Mouse (Mus musculus): Measurements from ENCODE around the gene Clic6. TPM values are rescaled to one million over a fixed set of nuclear protein-coding genes. Genes with fewer than 3 reads are reported as not detected.
A peak's percentile ranks its signal among the peaks of the same experiment; 100 is the strongest.

Gene Clic6
- polyA plus RNA-seq, 1 experiment from 2014 or later: 7.1 TPM

DNA sequence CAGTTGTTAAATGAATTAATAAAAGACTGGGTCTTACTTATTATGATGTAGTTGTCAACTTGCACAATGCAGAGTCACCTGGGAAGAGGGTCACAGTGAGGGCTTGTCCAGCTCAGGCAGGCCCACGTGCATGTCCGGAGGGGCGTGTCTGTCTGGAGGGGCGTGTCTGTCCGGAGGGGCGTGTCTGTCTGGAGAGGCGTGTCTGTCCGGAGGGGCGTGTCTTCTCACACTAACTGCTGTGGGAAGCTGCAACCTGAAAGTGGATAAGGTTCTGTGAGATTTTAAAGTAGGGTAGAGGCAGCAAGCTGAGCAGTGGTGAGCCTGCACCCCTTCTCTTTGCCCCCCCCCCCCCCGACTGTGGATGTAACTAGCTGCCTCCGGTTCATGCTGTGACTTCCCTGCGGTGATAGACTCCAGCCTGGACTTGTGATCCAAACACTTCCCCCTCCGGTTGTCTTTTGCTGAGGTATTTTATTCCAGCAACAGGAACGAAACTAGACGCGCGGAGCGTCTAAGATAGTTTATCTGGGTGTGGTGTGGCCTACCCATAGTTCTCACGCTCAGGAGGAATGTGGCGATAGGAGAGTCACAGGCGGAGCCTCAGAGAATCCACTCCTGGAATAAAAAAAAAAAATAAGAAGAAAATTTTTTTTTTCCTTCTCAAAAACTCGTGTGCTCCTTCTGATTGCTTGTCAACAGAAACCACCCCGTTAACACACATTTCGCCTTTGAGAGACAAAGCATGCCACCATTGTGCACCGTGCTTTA lies 10.3 kb upstream of the Clic6 start:
- Histone ChIP-seq H3K4me3 (replicated peaks; ENCODE audit: low read depth, low read length) (no peak overlapping the region), H3K27ac (no peak overlapping the region), H3K9ac (ENCODE audit: low read depth, low read length) (no peak overlapping the region), H3K4me2 (ENCODE audit: low read length) (no peak overlapping the region), H3K27me3 (ENCODE audit: insufficient read depth, low read length) (no peaks in the 10 kb centered on the region), H3K9me3 (replicated peaks; ENCODE audit: low read length) (no peaks in the 10 kb centered on the region), H3K36me3 (ENCODE audit: insufficient read depth, low read length) (no peaks in the 10 kb centered on the region), H3K4me1 (replicated peaks; ENCODE audit: insufficient read depth, low read length) (no peaks in the 10 kb centered on the region)
- no peak for TF ChIP-seq CTCF (IDR thresholded peaks at IDR 0.05; ENCODE audit: low read depth)
- peak; percentile 82 for ATAC-seq (replicated peaks; ENCODE audit: low FRiP score, low read depth)
- 63% methylated on average over 24 of the region's 25 CpGs for WGBS
- peak; percentile 38 for DNase-seq (ENCODE audit: low spot score)

DNA sequence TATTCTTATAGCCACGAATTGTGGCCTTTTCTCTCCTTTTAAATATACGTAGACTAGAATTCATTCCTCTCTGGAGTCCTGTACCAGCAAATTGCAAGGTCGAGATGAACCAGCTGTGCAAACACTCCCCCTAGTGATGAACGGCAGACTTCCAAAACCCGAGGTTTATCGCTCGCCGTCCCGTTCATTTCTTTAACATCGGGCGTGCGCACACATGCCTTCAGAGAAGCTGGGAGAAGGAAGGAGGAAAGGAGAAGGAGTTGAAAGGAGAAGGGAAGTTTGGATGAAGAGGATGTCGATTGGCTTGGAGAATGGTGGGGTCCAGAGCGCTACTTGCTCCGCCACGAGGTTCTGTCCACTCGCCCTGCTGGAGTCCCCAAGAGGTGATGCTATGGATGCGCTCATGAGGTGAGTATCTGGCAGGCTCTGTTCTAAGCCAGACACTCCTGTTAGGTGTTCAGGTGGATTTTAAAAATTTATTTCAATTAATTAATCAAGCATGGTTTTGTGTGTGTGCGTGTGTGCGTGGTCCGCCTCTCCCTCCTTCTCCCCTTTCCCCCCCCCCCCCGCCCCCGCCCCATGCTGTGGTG lies 6.9 kb upstream of the Clic6 start:
- Histone ChIP-seq H3K9me3 (replicated peaks; ENCODE audit: low read length) (no peaks in the 10 kb centered on the region), H3K9ac (ENCODE audit: low read depth, low read length) (no peak overlapping the region), H3K4me2 (ENCODE audit: low read length) (peak overlapping the region; percentile 32; the same call in 1 of the 2 replicates), H3K27ac (no peak overlapping the region), H3K27me3 (ENCODE audit: insufficient read depth, low read length) (no peaks in the 10 kb centered on the region), H3K4me1 (replicated peaks; ENCODE audit: insufficient read depth, low read length) (no peaks in the 10 kb centered on the region), H3K4me3 (replicated peaks; ENCODE audit: low read depth, low read length) (no peak overlapping the region), H3K36me3 (ENCODE audit: insufficient read depth, low read length) (no peaks in the 10 kb centered on the region)
- peak; percentile 85 for DNase-seq (ENCODE audit: low spot score)
- 11% methylated on average over 21 of the region's 23 CpGs for WGBS
- no peak for ATAC-seq (replicated peaks; ENCODE audit: low FRiP score, low read depth)
- TF ChIP-seq CTCF (IDR thresholded peaks at IDR 0.05; ENCODE audit: low read depth): peak; percentile 81

DNA sequence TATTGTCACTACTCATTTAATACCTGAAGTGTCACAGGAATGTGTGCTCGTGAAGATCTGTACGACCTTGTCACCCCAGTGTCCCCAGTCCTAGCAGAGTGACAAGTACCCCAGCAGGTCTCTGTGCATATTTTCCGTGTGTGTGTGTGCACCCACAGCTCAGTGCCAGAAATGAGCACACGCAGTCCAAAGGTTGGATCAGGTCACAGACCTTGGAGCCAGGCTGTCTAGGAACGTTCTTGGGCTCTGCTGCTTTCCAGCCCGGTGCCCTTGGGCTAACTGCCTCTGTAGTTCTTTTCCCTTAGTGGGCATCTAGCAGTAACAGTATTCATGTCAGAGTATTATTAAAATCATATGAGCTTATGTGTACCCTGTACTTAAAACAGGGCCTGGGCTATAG lies 1.6 kb downstream of the Clic6 start:
- Histone ChIP-seq H3K27me3 (ENCODE audit: insufficient read depth, low read length) (no peaks in the 10 kb centered on the region), H3K27ac (no peak overlapping the region), H3K9me3 (replicated peaks; ENCODE audit: low read length) (no peaks in the 10 kb centered on the region), H3K4me1 (replicated peaks; ENCODE audit: insufficient read depth, low read length) (no peaks in the 10 kb centered on the region), H3K4me2 (ENCODE audit: low read length) (no peak overlapping the region), H3K4me3 (replicated peaks; ENCODE audit: low read depth, low read length) (no peak overlapping the region), H3K36me3 (ENCODE audit: insufficient read depth, low read length) (no peaks in the 10 kb centered on the region), H3K9ac (ENCODE audit: low read depth, low read length) (no peak overlapping the region)
- 65% methylated on average over 6 of the region's 6 CpGs for WGBS
- TF ChIP-seq CTCF (IDR thresholded peaks at IDR 0.05; ENCODE audit: low read depth): no peak
- no peak for DNase-seq (ENCODE audit: low spot score)
- ATAC-seq (replicated peaks; ENCODE audit: low FRiP score, low read depth): no peak

DNA sequence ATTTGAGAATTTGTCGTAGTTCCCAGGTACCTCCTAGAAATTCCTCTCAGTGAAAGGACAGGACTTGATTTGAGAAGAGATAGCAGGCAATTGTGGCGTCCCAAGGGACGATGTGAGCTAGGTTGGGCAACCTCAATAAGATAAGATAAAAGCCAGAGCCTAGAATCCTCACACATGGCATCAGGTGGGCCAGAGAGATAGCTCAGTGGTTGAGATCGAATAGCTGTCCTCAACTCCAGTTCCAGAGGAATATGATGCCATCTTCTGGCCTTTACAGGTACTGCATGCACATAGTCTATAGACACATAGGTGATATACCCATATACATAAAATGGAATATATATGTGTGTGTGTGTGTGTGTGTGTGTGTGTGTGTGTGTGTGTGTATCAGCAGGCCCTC lies 2.0 kb downstream of the Clic6 start:
- DNase-seq (ENCODE audit: low spot score): peak; percentile 48

DNA sequence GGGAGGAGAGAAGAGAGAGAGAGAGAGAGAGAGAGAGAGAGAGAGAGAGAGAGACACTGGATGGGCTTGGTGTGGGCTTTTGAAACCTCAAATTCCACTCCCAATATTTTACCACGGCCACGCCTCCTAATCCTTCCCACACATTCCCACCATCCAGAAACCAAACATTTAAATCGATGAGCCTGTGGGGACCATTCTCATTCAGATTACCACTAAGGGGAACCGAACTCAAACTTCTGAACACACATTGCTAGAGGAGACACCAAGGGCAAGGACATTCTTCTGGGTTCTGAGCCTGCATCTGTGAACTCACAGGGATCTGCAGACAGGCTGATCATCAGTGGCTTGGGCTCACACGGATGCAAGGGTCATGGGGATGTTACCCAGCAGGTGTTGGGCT lies 2.9 kb downstream of the Clic6 start:
- Histone ChIP-seq H3K9ac (ENCODE audit: low read depth, low read length) (no peak overlapping the region), H3K27ac (no peak overlapping the region), H3K9me3 (replicated peaks; ENCODE audit: low read length) (no peaks in the 10 kb centered on the region), H3K27me3 (ENCODE audit: insufficient read depth, low read length) (no peaks in the 10 kb centered on the region), H3K4me3 (replicated peaks; ENCODE audit: low read depth, low read length) (no peak overlapping the region), H3K4me1 (replicated peaks; ENCODE audit: insufficient read depth, low read length) (no peaks in the 10 kb centered on the region), H3K36me3 (ENCODE audit: insufficient read depth, low read length) (no peaks in the 10 kb centered on the region), H3K4me2 (ENCODE audit: low read length) (no peak overlapping the region)
- TF ChIP-seq CTCF (IDR thresholded peaks at IDR 0.05; ENCODE audit: low read depth): no peak
- WGBS: 90% methylated on average over 5 of the region's 5 CpGs
- DNase-seq (ENCODE audit: low spot score) (no peak), ATAC-seq (replicated peaks; ENCODE audit: low FRiP score, low read depth) (no peak)

More for the DNA sequence above, 2.0 kb downstream of the Clic6 start:
- Histone ChIP-seq H3K9me3 (replicated peaks; ENCODE audit: low read length) (no peaks in the 10 kb centered on the region), H3K4me2 (ENCODE audit: low read length) (no peak overlapping the region), H3K4me3 (replicated peaks; ENCODE audit: low read depth, low read length) (no peak overlapping the region), H3K36me3 (ENCODE audit: insufficient read depth, low read length) (no peaks in the 10 kb centered on the region), H3K9ac (ENCODE audit: low read depth, low read length) (no peak overlapping the region), H3K27me3 (ENCODE audit: insufficient read depth, low read length) (no peaks in the 10 kb centered on the region), H3K4me1 (replicated peaks; ENCODE audit: insufficient read depth, low read length) (no peaks in the 10 kb centered on the region), H3K27ac (no peak overlapping the region)
- 58% methylated on average over 4 of the region's 4 CpGs for WGBS
- ATAC-seq (replicated peaks; ENCODE audit: low FRiP score, low read depth): no peak
- peak; percentile 77 for TF ChIP-seq CTCF (IDR thresholded peaks at IDR 0.05; ENCODE audit: low read depth)

DNA sequence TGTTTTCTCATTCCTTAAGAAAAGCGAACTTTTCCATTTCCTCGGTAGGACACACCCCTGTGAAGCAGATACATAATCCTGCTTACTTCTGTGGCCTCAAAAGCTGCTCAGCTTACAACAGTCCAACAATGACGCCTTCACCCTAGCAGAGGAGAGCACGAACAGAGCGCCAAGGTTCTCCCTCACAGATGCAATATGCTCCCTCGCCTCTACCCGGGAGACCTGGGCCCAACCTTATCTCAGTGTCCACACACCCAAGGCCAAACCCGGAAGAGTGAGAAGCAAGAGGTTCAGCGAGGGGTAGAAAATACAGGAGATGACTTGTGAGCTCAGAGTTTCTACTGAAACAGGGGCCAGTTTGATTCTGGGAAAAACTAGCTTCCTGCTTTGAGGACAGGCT lies 3.8 kb downstream of the Clic6 start:
- H3K27ac ChIP-seq: no peak overlapping the region

More for the DNA sequence above, 3.8 kb downstream of the Clic6 start:
- 74% methylated on average over 9 of the region's 9 CpGs for WGBS
- Histone ChIP-seq H3K9ac (ENCODE audit: low read depth, low read length) (no peak overlapping the region), H3K4me1 (replicated peaks; ENCODE audit: insufficient read depth, low read length) (no peaks in the 10 kb centered on the region), H3K27me3 (ENCODE audit: insufficient read depth, low read length) (no peaks in the 10 kb centered on the region), H3K4me3 (replicated peaks; ENCODE audit: low read depth, low read length) (no peak overlapping the region), H3K36me3 (ENCODE audit: insufficient read depth, low read length) (no peaks in the 10 kb centered on the region), H3K9me3 (replicated peaks; ENCODE audit: low read length) (no peaks in the 10 kb centered on the region), H3K4me2 (ENCODE audit: low read length) (no peak overlapping the region)
- TF ChIP-seq CTCF (IDR thresholded peaks at IDR 0.05; ENCODE audit: low read depth): no peak
- ATAC-seq (replicated peaks; ENCODE audit: low FRiP score, low read depth) (no peak), DNase-seq (ENCODE audit: low spot score) (no peak)
